Mouse (Mus musculus): ENCODE results near the gene Psma7.

DNA sequence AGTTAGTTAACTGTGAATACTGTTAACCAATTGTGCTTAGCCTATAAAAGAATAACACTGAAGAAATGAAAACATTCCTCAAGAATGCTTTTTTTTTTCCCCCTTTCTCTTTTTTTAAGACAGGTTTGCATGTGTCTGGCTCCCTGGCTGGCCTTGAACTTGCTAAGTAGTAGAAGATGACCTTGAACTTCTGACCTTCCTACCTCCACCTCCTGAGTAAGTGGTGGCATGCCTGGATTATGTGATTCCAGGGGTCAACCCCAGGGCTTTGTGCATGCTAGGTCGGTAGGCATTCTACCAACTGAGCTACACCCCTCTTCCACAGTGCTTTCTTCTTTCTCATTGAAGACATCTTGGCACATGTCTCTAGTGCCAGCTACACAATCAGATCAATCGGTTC lies 29.4 kb upstream of the Psma7 start:
- TF ChIP-seq CTCF (IDR thresholded peaks at IDR 0.05; ENCODE audit: insufficient read depth, low read length) (no peak), POLR2A (IDR thresholded peaks at IDR 0.05; ENCODE audit: borderline replicate concordance, extremely low read depth, low read depth, low read length) (no peak)

Data from lung, adult 2 months (tissue).